Mouse (Mus musculus): ENCODE measurements around the gene Eif3k.

Gene Eif3k

GRCm38 (mm10) chr7:28933825-28934224 is 47.8 kb downstream of the Eif3k start:
- DNase-seq, result no peak

GRCm38 (mm10) chr7:28932421-28933041 is 49.1 kb downstream of the Eif3k start:
- peak; percentile 63 to 72 for DNase-seq

GRCm38 (mm10) chr7:28931695-28932039 is 50.0 kb downstream of the Eif3k start:
- peak in 1 of 2 experiments; percentile 36 for DNase-seq

- DNase-seq, result peak in 1 of 2 experiments; percentile 63
These were observed 50.5 kb downstream of the Eif3k start for GRCm38 (mm10) chr7:28931032-28931694.

- DNase-seq, result no peak
These were observed 51.2 kb downstream of the Eif3k start for GRCm38 (mm10) chr7:28930320-28931031.

GRCm38 (mm10) chr7:28929381-28929780 is 52.3 kb downstream of the Eif3k start:
- DNase-seq, result peak; percentile 63 to 76

- no peak for DNase-seq
These were observed 55.5 kb downstream of the Eif3k start for GRCm38 (mm10) chr7:28926172-28926571.

- DNase-seq, result peak; percentile 81 to 91
These were observed 56.3 kb downstream of the Eif3k start for GRCm38 (mm10) chr7:28925317-28925716.

- no peak for DNase-seq
These were observed 56.9 kb downstream of the Eif3k start for GRCm38 (mm10) chr7:28924802-28925201.

GRCm38 (mm10) chr7:28923865-28924291 is 57.8 kb downstream of the Eif3k start:
- DNase-seq, result peak; percentile 65 to 80

GRCm38 (mm10) chr7:28922606-28923005 is 59.1 kb downstream of the Eif3k start:
- no peak for DNase-seq

GRCm38 (mm10) chr7:28921722-28922465 is 59.8 kb downstream of the Eif3k start:
- no peak for DNase-seq
